Mouse (Mus musculus): ENCODE results near the gene Prkn. TPM values are rescaled to one million over a fixed set of nuclear protein-coding genes. Genes with fewer than 3 reads are reported as not detected.

Prkn gene
- polyA plus RNA-seq, 1 experiment: 16.7 TPM

DNA sequence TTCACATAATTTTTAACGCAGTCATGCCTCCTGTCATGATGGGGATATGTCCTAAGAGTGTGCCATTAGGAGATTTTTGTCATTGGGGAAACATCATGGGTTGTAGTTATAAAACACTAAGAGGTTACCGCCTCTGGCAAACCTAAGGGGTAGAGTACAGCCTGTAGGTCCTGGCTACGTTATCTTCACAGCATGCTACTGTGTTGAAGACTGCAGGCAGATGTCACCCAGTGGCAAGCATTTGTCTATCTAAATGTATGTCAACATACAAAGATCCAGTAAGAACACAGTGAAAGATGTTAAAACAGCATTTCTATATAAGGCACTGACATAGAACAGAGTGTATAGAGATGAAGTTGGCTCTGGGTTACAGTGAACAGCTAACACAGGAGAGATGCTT, 1155.3 kb downstream of the Prkn start:
- 73% methylated on average over 3 of the region's 3 CpGs for WGBS
- Histone ChIP-seq H3K27ac (ENCODE audit: insufficient read depth, low read length) (no peak overlapping the region), H3K4me3 (replicated peaks; ENCODE audit: insufficient read depth, low read depth, low read length) (no peak overlapping the region), H3K27me3 (ENCODE audit: control insufficient read depth, insufficient read depth, low read length) (no peaks in the 10 kb centered on the region), H3K4me1 (ENCODE audit: control insufficient read depth, insufficient read depth, low read length) (no peaks in the 10 kb centered on the region)
- TF ChIP-seq CTCF (IDR thresholded peaks at IDR 0.05; ENCODE audit: borderline replicate concordance, insufficient read depth, low read depth, low read length): no peak
- TF ChIP-seq POLR2A (IDR thresholded peaks at IDR 0.05; ENCODE audit: borderline replicate concordance, insufficient read depth, low read length): no peak
- DNase-seq: no peak

DNA sequence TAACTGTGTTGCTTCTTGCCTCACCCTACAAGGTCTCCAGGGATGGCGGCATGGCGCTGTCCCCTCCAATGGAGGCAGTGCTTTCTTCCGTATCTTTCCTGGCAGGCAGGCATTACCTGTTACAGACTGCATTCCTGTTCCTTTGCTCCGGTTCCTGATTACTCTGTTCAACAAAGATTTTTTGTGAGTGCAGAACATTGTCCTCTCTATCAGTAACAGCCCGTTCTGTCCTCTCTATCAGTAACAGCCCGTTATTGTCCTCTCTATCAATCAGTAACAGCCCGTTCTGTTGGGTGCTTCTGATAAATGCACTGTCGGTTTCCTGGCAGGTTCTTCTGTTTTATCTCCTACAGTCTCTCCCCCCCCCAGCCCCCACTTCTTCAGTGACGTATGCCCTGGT, 1156.1 kb downstream of the Prkn start:
- no peak overlapping the region for H3K27ac ChIP-seq (ENCODE audit: insufficient read depth, low read length)
- no peak for DNase-seq
- no peaks in the 10 kb centered on the region for H3K4me1 ChIP-seq (ENCODE audit: control insufficient read depth, insufficient read depth, low read length)
- TF ChIP-seq CTCF (IDR thresholded peaks at IDR 0.05; ENCODE audit: borderline replicate concordance, insufficient read depth, low read depth, low read length) (no peak), POLR2A (IDR thresholded peaks at IDR 0.05; ENCODE audit: borderline replicate concordance, insufficient read depth, low read length) (no peak)
- H3K27me3 ChIP-seq (ENCODE audit: control insufficient read depth, insufficient read depth, low read length): no peaks in the 10 kb centered on the region
- no peak overlapping the region for H3K4me3 ChIP-seq (replicated peaks; ENCODE audit: insufficient read depth, low read depth, low read length)
- 77% methylated on average over 9 of the region's 9 CpGs for WGBS

DNA sequence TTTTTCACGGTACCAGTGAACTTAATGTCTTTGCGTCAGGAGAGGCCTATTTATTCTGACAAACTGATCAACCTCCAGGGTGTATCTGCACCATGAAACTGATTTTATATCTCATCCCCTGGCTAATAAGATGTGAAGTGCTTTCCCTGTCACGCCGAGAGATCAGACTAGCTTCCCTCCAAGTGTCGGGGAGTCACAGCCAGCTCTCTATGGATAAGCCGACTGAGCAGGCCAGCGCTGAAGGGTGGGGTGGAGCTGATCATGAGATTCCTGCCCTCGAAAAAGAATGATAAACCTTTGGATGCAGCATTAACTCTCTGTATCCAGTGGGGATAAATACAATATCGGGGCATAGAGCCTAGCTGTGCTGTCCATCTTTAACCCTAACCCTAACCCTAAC, 1160.1 kb downstream of the Prkn start:
- TF ChIP-seq CTCF (IDR thresholded peaks at IDR 0.05; ENCODE audit: borderline replicate concordance, insufficient read depth, low read depth, low read length): no peak
- 66% methylated on average over 9 of the region's 9 CpGs for WGBS
- no peak for DNase-seq
- Histone ChIP-seq H3K4me3 (replicated peaks; ENCODE audit: insufficient read depth, low read depth, low read length) (no peak overlapping the region), H3K27me3 (ENCODE audit: control insufficient read depth, insufficient read depth, low read length) (no peaks in the 10 kb centered on the region), H3K4me1 (ENCODE audit: control insufficient read depth, insufficient read depth, low read length) (no peaks in the 10 kb centered on the region), H3K27ac (ENCODE audit: insufficient read depth, low read length) (no peak overlapping the region)

DNA sequence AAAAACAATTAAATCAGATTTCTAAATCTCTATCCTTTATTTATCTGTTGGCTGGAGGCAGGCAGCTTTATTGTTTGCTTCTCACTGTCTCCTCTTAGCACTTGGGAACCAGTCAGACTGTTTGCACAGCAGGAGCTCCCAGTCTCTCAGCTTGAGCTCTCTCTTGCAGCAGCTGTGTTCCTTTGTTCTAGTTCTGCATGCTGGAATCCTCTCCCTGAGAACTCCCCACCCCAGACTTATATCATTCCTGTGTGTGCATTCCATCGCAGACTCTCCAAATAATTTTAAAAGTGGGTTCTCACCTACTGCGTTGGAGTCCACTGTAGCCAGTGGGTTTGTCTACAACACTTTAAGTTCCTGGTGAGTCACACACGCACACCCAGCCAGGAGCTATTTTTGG, 1181.1 kb downstream of the Prkn start:
- DNase-seq: peak in 1 of 2 experiments; percentile 35
- TF ChIP-seq POLR2A (IDR thresholded peaks at IDR 0.05; ENCODE audit: borderline replicate concordance, insufficient read depth, low read length): no peak
- no peak for TF ChIP-seq CTCF (IDR thresholded peaks at IDR 0.05; ENCODE audit: borderline replicate concordance, insufficient read depth, low read depth, low read length)
- H3K4me1 ChIP-seq (ENCODE audit: control insufficient read depth, insufficient read depth, low read length): no peaks in the 10 kb centered on the region
- no peaks in the 10 kb centered on the region for H3K27me3 ChIP-seq (ENCODE audit: control insufficient read depth, insufficient read depth, low read length)
- WGBS: 14% methylated on average over 3 of the region's 3 CpGs
- H3K4me3 ChIP-seq (replicated peaks; ENCODE audit: insufficient read depth, low read depth, low read length): no peak overlapping the region
- H3K27ac ChIP-seq (ENCODE audit: insufficient read depth, low read length): no peak overlapping the region

DNA sequence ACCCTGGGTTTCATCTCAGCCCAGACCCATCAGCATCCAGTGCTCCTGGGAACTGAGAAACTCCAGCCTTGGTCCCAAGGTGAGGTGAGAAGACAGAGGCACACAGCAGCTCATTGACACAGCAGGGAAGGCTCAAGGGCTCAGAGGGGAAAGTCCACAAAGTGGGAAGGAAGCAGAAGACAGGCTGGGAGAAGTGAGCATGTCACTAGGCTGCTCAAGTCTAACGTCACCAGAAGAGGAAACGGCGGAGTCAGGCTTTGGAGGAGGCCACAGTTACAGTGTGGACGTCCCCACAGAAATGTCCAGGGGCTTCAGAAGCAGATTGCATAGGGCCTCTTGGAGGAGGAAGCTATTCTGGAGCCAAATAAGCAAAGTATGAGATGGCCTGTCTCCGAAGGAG, 1189.2 kb downstream of the Prkn start:
- Histone ChIP-seq H3K27ac (ENCODE audit: insufficient read depth, low read length) (no peak overlapping the region), H3K27me3 (ENCODE audit: control insufficient read depth, insufficient read depth, low read length) (no peaks in the 10 kb centered on the region), H3K4me1 (ENCODE audit: control insufficient read depth, insufficient read depth, low read length) (no peaks in the 10 kb centered on the region; the same call in 1 of the 2 replicates), H3K4me3 (replicated peaks; ENCODE audit: insufficient read depth, low read depth, low read length) (no peak overlapping the region)
- DNase-seq: no peak
- WGBS: 81% methylated on average over 5 of the region's 5 CpGs
- TF ChIP-seq POLR2A (IDR thresholded peaks at IDR 0.05; ENCODE audit: borderline replicate concordance, insufficient read depth, low read length) (no peak), CTCF (IDR thresholded peaks at IDR 0.05; ENCODE audit: borderline replicate concordance, insufficient read depth, low read depth, low read length) (no peak)

DNA sequence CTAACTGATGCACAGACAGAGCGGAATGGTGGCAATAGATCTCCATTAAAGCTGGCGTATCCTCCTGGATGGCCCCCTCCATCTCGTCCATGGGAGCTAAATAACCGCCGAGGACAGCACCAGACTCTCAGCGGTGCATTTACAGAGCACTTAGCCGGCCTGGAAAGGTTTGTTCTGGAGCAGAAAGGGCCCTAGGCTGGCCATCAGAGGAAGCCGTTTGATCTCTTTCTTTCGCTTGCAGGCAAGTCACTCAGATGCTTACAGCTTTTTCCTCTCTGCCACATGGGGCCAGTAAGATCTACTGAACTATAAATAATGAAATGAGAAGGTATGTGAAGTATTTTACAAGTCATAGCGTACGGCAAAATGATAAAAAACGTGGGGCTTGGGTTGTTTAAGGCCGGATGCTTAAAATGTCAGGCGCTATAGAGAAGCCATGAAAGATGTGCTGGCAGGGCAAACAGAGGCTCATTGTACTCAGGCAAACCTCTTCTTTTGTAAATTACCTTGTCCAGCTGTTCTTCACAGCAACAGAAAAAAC, 1189.8 kb downstream of the Prkn start:
- H3K4me3 ChIP-seq (replicated peaks; ENCODE audit: insufficient read depth, low read depth, low read length): no peak overlapping the region
- 53% methylated on average over 14 of the region's 14 CpGs for WGBS

DNA sequence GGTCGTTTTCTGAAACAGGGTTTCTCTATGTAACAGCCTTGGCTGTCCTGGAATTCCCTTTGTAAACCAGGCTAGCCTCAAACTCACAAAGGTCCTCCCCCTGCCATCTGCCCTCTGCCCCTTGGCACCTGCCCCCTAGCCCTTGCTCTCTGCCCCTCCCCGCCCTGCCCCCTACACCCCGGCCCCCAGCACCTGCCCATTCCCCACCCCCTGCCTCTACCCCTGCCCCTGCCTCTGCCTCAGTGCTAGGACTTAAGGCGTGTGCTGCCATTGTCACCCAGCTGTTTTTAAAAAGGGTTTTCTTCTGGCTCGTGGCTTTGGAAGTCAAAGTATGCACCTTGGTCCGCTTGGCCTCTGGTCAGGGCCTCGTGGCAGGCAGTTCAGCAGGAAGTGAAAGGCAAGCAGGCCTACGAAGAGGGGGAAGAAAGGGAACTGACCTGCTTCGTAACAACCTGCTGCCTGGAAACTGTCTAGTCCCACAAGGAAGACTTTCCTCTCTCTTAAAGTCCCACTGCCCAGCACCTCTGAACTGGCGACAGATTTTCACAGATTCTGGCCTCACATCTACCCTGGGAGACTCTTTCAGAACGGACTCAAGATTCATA, 1190.5 kb downstream of the Prkn start:
- Histone ChIP-seq H3K27me3 (ENCODE audit: control insufficient read depth, insufficient read depth, low read length) (no peaks in the 10 kb centered on the region), H3K4me1 (ENCODE audit: control insufficient read depth, insufficient read depth, low read length) (no peaks in the 10 kb centered on the region; the same call in 1 of the 2 replicates), H3K4me3 (replicated peaks; ENCODE audit: insufficient read depth, low read depth, low read length) (peak overlapping the region; percentile 10), H3K27ac (ENCODE audit: insufficient read depth, low read length) (no peak overlapping the region)
- no peak for TF ChIP-seq POLR2A (IDR thresholded peaks at IDR 0.05; ENCODE audit: borderline replicate concordance, insufficient read depth, low read length)
- TF ChIP-seq CTCF (IDR thresholded peaks at IDR 0.05; ENCODE audit: borderline replicate concordance, insufficient read depth, low read depth, low read length): no peak
- 44% methylated on average over 11 of the region's 11 CpGs for WGBS
- no peak for DNase-seq

More for the DNA sequence above, 1189.8 kb downstream of the Prkn start:
- H3K4me1 ChIP-seq (ENCODE audit: control insufficient read depth, insufficient read depth, low read length): no peaks in the 10 kb centered on the region; the same call in 1 of the 2 replicates
- H3K27ac ChIP-seq (ENCODE audit: insufficient read depth, low read length): no peak overlapping the region
- no peak for DNase-seq
- H3K27me3 ChIP-seq (ENCODE audit: control insufficient read depth, insufficient read depth, low read length): no peaks in the 10 kb centered on the region
- no peak for TF ChIP-seq CTCF (IDR thresholded peaks at IDR 0.05; ENCODE audit: borderline replicate concordance, insufficient read depth, low read depth, low read length)

DNA sequence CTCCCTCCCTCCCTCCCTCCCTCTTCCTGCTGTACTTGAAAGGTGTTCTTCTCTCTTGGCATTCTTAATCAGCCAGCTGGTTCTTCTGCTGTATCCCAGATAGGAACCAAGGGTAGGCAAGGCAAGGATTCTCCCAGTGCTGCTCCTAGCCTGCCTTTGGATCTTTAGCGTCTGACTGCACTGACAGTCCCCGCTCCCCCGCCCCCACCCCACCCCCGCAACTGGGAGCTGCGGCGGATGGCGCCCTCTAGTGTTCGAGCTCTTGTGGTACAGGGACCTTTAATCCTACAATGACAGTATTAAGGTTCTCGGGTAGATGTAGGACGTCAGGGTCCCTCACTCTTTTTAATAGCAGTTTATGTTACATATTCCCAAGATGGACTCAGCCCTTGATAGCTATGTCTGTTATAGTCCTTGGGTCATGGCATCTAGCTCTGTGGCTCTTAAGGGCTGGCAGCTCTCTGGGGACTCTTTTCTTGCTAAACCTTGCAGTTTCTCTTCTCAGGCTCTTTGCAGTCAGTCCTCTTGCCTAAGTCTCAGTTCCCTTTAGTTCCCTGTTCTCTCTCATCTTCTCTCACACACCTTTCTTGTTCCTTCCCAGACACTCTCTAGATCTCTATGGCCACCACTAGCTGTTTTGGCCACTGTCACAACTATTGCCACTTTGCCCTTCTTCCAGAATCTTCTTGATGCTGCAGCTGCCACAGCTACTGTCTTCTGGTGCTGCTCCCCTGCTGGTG, 1191.2 kb downstream of the Prkn start:
- Histone ChIP-seq H3K27ac (ENCODE audit: insufficient read depth, low read length) (no peak overlapping the region), H3K4me3 (replicated peaks; ENCODE audit: insufficient read depth, low read depth, low read length) (no peak overlapping the region), H3K4me1 (ENCODE audit: control insufficient read depth, insufficient read depth, low read length) (no peaks in the 10 kb centered on the region; the same call in 1 of the 2 replicates), H3K27me3 (ENCODE audit: control insufficient read depth, insufficient read depth, low read length) (no peaks in the 10 kb centered on the region)
- WGBS: 2% methylated on average over 10 of the region's 10 CpGs
- peak; percentile 53 to 72 for DNase-seq
- peak; percentile 59; the same call in 1 of the 2 replicates for TF ChIP-seq CTCF (IDR thresholded peaks at IDR 0.05; ENCODE audit: borderline replicate concordance, insufficient read depth, low read depth, low read length)
- no peak for TF ChIP-seq POLR2A (IDR thresholded peaks at IDR 0.05; ENCODE audit: borderline replicate concordance, insufficient read depth, low read length)

Measured in cerebellum, adult 2 months (tissue).